Comparison of ENCODE assay signal across 10 mouse cellular contexts in genomic region chr11:114554576-114554975, GRCm38 (mm10).
DNase-seq lines count a peak whose midpoint lies in the region; ATAC-seq lines count a peak whose summit lies in the region.
"Had no signal": no experiment of that assay in that cellular context is flagged by ENCODE, and none has a peak within 500 bp of the region (broad histone marks: within the 10 kb centered on the region; RNA-seq: fewer than 3 reads in every experiment).

No protein-coding gene starts in this region.

- no peak overlapping the region for H3K4me2 ChIP-seq in lung, embryonic 15.5 days
- H3K4me2 ChIP-seq in liver, embryonic 12.5 days, result peak overlapping the region; percentile 36; the same call in 1 of the 2 replicates
- no peak overlapping the region for H3K4me2 ChIP-seq in hindbrain, embryonic 11.5 days (replicated peaks; ENCODE audit: low read depth, low read length)

- peaks cover 13% of the 10 kb centered on the region for H3K4me1 ChIP-seq in lung, embryonic 15.5 days
- H3K4me1 ChIP-seq in liver, embryonic 12.5 days, result peaks cover 25% of the 10 kb centered on the region
- no peaks in the 10 kb centered on the region for H3K4me1 ChIP-seq in hindbrain, embryonic 11.5 days (replicated peaks; ENCODE audit: control insufficient read depth, insufficient read depth, low read length)

- peak; percentile 56 for DNase-seq in CD4-positive, CD25-positive, alpha-beta regulatory T cell, adult 2 months (ENCODE audit: low read depth, low spot score)
- no peak for DNase-seq in lung, postnatal 10 days
- DNase-seq in thymus, postnatal 10 days (ENCODE audit: low spot score in 2 of 2), result peak; percentile 23 to 59
- DNase-seq in frontal cortex, postnatal 14 days (ENCODE audit: low spot score in 2 of 2), result no peak
- no peak for DNase-seq in hindbrain, embryonic 11.5 days (ENCODE audit: low spot score)
- DNase-seq: gastrocnemius, postnatal 14 days; kidney, postnatal 14 days had no signal

- no peak overlapping the region for H3K4me3 ChIP-seq in lung, embryonic 15.5 days
- H3K4me3 ChIP-seq in liver, embryonic 12.5 days, result no peak overlapping the region
- H3K4me3 ChIP-seq in hindbrain, embryonic 11.5 days (ENCODE audit: low read depth, low read length), result no peak overlapping the region

- H3K36me3 ChIP-seq in lung, embryonic 15.5 days, result no peaks in the 10 kb centered on the region
- no peaks in the 10 kb centered on the region for H3K36me3 ChIP-seq in liver, embryonic 12.5 days
- H3K36me3 ChIP-seq in hindbrain, embryonic 11.5 days (ENCODE audit: control insufficient read depth, insufficient read depth, low read length), result no peaks in the 10 kb centered on the region

- H3K9ac ChIP-seq in lung, embryonic 15.5 days, result no peak overlapping the region
- H3K9ac ChIP-seq in liver, embryonic 12.5 days, result no peak overlapping the region
- H3K9ac ChIP-seq in hindbrain, embryonic 11.5 days (ENCODE audit: low read depth, low read length), result no peak overlapping the region

- H3K27me3 ChIP-seq in lung, embryonic 15.5 days, result 0 out of 2 replicates have a peak, but pooled peaks cover 6% of the 10 kb centered on the region
- H3K27me3 ChIP-seq in liver, embryonic 12.5 days (replicated peaks), result peaks cover 6% of the 10 kb centered on the region
- no peaks in the 10 kb centered on the region for H3K27me3 ChIP-seq in hindbrain, embryonic 11.5 days (ENCODE audit: control insufficient read depth, insufficient read depth, low read length)

- WGBS in lung, embryonic 15.5 days, result 62% methylated on average over 5 of the region's 5 CpGs
- 29% methylated on average over 5 of the region's 5 CpGs for WGBS in liver, embryonic 12.5 days (ENCODE audit: insufficient replicate concordance)
- WGBS in hindbrain, embryonic 11.5 days, result 56% methylated on average over 5 of the region's 5 CpGs

- peak overlapping the region; percentile 12 for H3K27ac ChIP-seq in lung, embryonic 15.5 days
- peak overlapping the region; percentile 54 for H3K27ac ChIP-seq in liver, embryonic 12.5 days
- H3K27ac ChIP-seq in hindbrain, embryonic 11.5 days (ENCODE audit: low read depth, low read length), result no peak overlapping the region

- ATAC-seq in CD4-positive, CD25-positive, alpha-beta regulatory T cell, adult 4 months, result no peak
- ATAC-seq in lung, embryonic 15.5 days (ENCODE audit: borderline replicate concordance, extremely low read depth, low FRiP score, low TSS enrichment), result no peak
- ATAC-seq in liver, embryonic 12.5 days, result no peak
- no peak for ATAC-seq in hindbrain, embryonic 11.5 days (ENCODE audit: low FRiP score)

- no peaks in the 10 kb centered on the region for H3K9me3 ChIP-seq in lung, embryonic 15.5 days
- no peaks in the 10 kb centered on the region for H3K9me3 ChIP-seq in liver, embryonic 12.5 days (replicated peaks)
- H3K9me3 ChIP-seq in hindbrain, embryonic 11.5 days (ENCODE audit: control insufficient read depth, low read length), result no peaks in the 10 kb centered on the region

Comparison
In these comparisons a context has a peak if more than half of its experiments do, and no peak if none do; other contexts are left out.
1. DNase-seq: peak in CD4-positive, CD25-positive, alpha-beta regulatory T cell, adult 2 months (single experiment) and thymus, postnatal 10 days (2 of 2); none in lung, postnatal 10 days (single experiment), frontal cortex, postnatal 14 days (0 of 2) and hindbrain, embryonic 11.5 days (single experiment).